Mouse (Mus musculus) thymus, postnatal 4 days (tissue): ENCODE measurements around the gene Dpf3.
A peak's percentile ranks its signal among the peaks of the same experiment; 100 is the strongest.

Experiments used
- DNase-seq: peaks from one replicate; pipeline ENCODE4 v3.0.0; 2021

Dpf3 gene

GRCm38 (mm10) chr12:83405374-83406125 is 82.0 kb downstream of the Dpf3 start:
- DNase-seq = no peak

- no peak for DNase-seq
These were observed 85.2 kb downstream of the Dpf3 start for GRCm38 (mm10) chr12:83402270-83402669.

GRCm38 (mm10) chr12:83392011-83392410 is 95.5 kb downstream of the Dpf3 start:
- DNase-seq = no peak

- DNase-seq = no peak
These were observed 100.0 kb downstream of the Dpf3 start for GRCm38 (mm10) chr12:83387554-83387953.

- DNase-seq = no peak
These were observed 106.4 kb downstream of the Dpf3 start for GRCm38 (mm10) chr12:83381072-83381471.

- no peak for DNase-seq
These were observed 107.5 kb downstream of the Dpf3 start for GRCm38 (mm10) chr12:83380016-83380415.

GRCm38 (mm10) chr12:83375015-83375831 is 112.3 kb downstream of the Dpf3 start:
- peak; percentile 71 for DNase-seq

- DNase-seq = no peak
These were observed 114.4 kb downstream of the Dpf3 start for GRCm38 (mm10) chr12:83373081-83373480.

- no peak for DNase-seq
These were observed 115.2 kb downstream of the Dpf3 start for GRCm38 (mm10) chr12:83372290-83372689.

- DNase-seq = no peak
These were observed 117.3 kb downstream of the Dpf3 start for GRCm38 (mm10) chr12:83370221-83370620.

GRCm38 (mm10) chr12:83369416-83369815 is 118.1 kb downstream of the Dpf3 start:
- no peak for DNase-seq

- DNase-seq = no peak
These were observed 120.0 kb downstream of the Dpf3 start for GRCm38 (mm10) chr12:83367486-83367885.

- no peak for DNase-seq
These were observed 122.7 kb downstream of the Dpf3 start for GRCm38 (mm10) chr12:83364771-83365170.

GRCm38 (mm10) chr12:83361801-83362200 is 125.7 kb downstream of the Dpf3 start:
- DNase-seq = no peak

- no peak for DNase-seq
These were observed 134.9 kb downstream of the Dpf3 start for GRCm38 (mm10) chr12:83352640-83353039.

- no peak for DNase-seq
These were observed 137.8 kb downstream of the Dpf3 start for GRCm38 (mm10) chr12:83349736-83350135.

GRCm38 (mm10) chr12:83348246-83348645 is 139.3 kb downstream of the Dpf3 start:
- no peak for DNase-seq

- DNase-seq = no peak
These were observed 144.7 kb downstream of the Dpf3 start for GRCm38 (mm10) chr12:83342875-83343185.

GRCm38 (mm10) chr12:83342035-83342874 is 145.3 kb downstream of the Dpf3 start:
- no peak for DNase-seq

GRCm38 (mm10) chr12:83340960-83341359 is 146.6 kb downstream of the Dpf3 start:
- DNase-seq = no peak

GRCm38 (mm10) chr12:83338345-83338744 is 149.2 kb downstream of the Dpf3 start:
- no peak for DNase-seq

- DNase-seq = no peak
These were observed 149.8 kb downstream of the Dpf3 start for GRCm38 (mm10) chr12:83337776-83338149.

- DNase-seq = no peak
These were observed 150.3 kb downstream of the Dpf3 start for GRCm38 (mm10) chr12:83337077-83337775.
